Mouse (Mus musculus) lung, embryonic 14.5 days (tissue): Measurements from ENCODE around the gene Plekhg3. TPM values are rescaled to one million over a fixed set of nuclear protein-coding genes. Genes with fewer than 3 reads are reported as not detected.

Experiments used
- ATAC-seq: fragments of 200-750 bp; cut with Nextera tagmentation; 2 replicates; pipeline ENCODE4 v1.8.0; 2017; ENCODE audit warnings: mild to moderate bottlenecking, moderate TSS enrichment, moderate library complexity; ENCODE audit not compliant: insufficient read depth
- DNase-seq: peaks from one replicate; pipeline ENCODE4 v3.0.0-alpha.2; 2015
- H3K27ac ChIP-seq: fragments of 300-500 bp; sonication (generic); 2 replicates; pipeline ENCODE4 v1.5.1; 2014; ENCODE audit warnings: low read depth, mild to moderate bottlenecking, moderate library complexity
- H3K27me3 ChIP-seq: fragments of 300-500 bp; sonication (generic); 2 replicates; pipeline ENCODE4 v1.6.1; 2014; ENCODE audit warnings: low read length, control low read depth; ENCODE audit not compliant: insufficient read depth
- H3K36me3 ChIP-seq: fragments of 300-500 bp; sonication (generic); 2 replicates; pipeline ENCODE4 v1.6.1; 2014; ENCODE audit warnings: control low read depth; ENCODE audit not compliant: insufficient read depth
- H3K4me1 ChIP-seq: fragments of 300-500 bp; sonication (generic); 2 replicates; pipeline ENCODE4 v1.6.1; 2014; ENCODE audit warnings: antibody characterized with exemption, control low read depth; ENCODE audit not compliant: insufficient read depth
- H3K4me2 ChIP-seq: fragments of 300-500 bp; sonication (generic); 2 replicates; pipeline ENCODE4 v1.6.1; 2014; ENCODE audit warnings: mild to moderate bottlenecking
- H3K4me3 ChIP-seq: fragments of 300-500 bp; sonication (generic); 2 replicates; pipeline ENCODE4 v1.5.1; 2014; ENCODE audit warnings: low read depth, low read length
- H3K9ac ChIP-seq: fragments of 300-500 bp; sonication (generic); 2 replicates; pipeline ENCODE4 v1.6.1; 2014
- H3K9me3 ChIP-seq: fragments of 300-500 bp; sonication (generic); 2 replicates; pipeline ENCODE4 v1.6.1; 2016; ENCODE audit warnings: low read depth, low read length, control low read depth
- CTCF ChIP-seq: IDR thresholded peaks from 2 replicates; pipeline ENCODE4 v1.5.1; 2016; ENCODE audit warnings: antibody characterized with exemption, low read depth
- WGBS: fragments of 180-500 bp; shearing (Covaris S2); extraction: QIAGEN DNeasy Blood & Tissue Kit; methylation state at CpG from one replicate; pipeline ENCODE4 v1.1.7; 2014; 5-methylcytosine and 5-hydroxymethylcytosine counted together
- polyA plus RNA-seq: library from polyadenylated mRNA; unstranded; fragments of >200 nt; fragmentation: Nextera tagmentation; extraction: Ambion mirVana; gene quantifications from 2 replicates; pipeline ENCODE4 v1.2.1, GENCODE M21; 2014

Gene Plekhg3
- polyA plus RNA-seq, result 9.0 and 9.7 TPM in 2 replicates

DNA sequence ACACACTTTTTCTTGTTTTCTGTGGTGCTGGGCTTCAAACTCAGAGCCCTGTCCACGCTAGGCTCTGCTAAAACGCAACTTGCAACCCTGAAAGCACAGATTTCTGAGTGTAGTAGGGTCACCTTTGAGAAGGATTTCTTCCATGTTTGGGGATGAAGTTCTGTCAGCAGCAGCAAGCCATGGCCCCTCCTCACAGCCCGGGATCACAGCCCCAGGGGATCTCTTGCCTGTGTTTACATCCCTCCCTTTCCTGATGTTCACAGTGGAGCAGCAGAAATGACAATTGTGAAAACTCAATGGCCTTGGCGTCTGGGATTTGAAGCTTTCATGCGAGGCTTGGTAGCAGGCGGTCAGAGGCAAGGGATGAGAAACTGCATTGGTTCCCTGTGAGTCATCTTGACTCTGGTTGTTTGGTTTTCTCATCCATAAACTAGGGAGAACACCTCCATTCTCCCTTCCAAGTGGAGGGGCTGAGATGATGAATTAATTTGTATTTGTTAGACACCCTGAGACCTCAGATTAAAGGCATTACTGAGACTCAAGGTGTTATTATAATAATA lies at the start of gene Plekhg3:
Plekhg3 (plus strand) TSS at position 312 of the 560 bp plus-strand sequence.
- 0 out of 2 replicates have a peak within 1 kb of the TSS, but pooled peaks have one; percentile 73 for H3K4me3 ChIP-seq

DNA sequence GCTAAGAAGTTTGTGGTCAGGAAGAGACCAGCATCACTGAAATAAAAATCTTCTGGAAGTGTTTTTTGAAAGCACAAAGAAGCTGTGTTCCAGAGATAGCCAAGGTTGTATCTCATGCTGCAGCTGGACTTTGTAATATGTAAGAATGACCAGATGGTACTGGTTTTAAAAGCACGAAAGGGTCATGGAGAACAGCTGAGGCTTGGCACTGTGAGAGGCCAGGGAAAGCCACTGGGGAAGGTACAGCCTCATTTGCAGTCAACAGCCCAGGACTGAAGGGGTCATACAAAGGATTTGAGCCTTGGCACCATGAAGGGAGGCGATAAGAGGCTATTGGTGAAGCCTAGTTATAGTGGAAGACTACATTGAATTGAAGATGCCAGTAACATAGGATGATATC lies 48.2 kb upstream of the Plekhg3 start:
- H3K4me2 ChIP-seq, result no peak overlapping the region
- no peak overlapping the region for H3K9ac ChIP-seq
- no peaks in the 10 kb centered on the region for H3K9me3 ChIP-seq
- H3K4me3 ChIP-seq, result no peak overlapping the region
- no peaks in the 10 kb centered on the region for H3K27me3 ChIP-seq
- H3K4me1 ChIP-seq, result peaks cover 19% of the 10 kb centered on the region
- DNase-seq, result no peak
- WGBS, result 86% methylated on average over 2 of the region's 2 CpGs
- no peak for TF ChIP-seq CTCF
- ATAC-seq, result no peak
- no peak overlapping the region for H3K27ac ChIP-seq
- no peaks in the 10 kb centered on the region for H3K36me3 ChIP-seq

More for the DNA sequence above, at the start of gene Plekhg3:
- WGBS, result 42% methylated on average over 6 of the region's 6 CpGs
- no peak within 1 kb of the TSS for H3K27ac ChIP-seq
- H3K9me3 ChIP-seq, result no peaks in the 10 kb centered on the region
- peak within 1 kb of the TSS; percentile 86 for H3K4me2 ChIP-seq
- TF ChIP-seq CTCF, result no peak
- peaks cover 26% of the 10 kb centered on the region for H3K27me3 ChIP-seq
- peaks cover 15% of the 10 kb centered on the region for H3K4me1 ChIP-seq
- ATAC-seq, result no peak
- H3K9ac ChIP-seq, result no peak within 1 kb of the TSS
- no peak for DNase-seq
- H3K36me3 ChIP-seq, result no peaks in the 10 kb centered on the region

DNA sequence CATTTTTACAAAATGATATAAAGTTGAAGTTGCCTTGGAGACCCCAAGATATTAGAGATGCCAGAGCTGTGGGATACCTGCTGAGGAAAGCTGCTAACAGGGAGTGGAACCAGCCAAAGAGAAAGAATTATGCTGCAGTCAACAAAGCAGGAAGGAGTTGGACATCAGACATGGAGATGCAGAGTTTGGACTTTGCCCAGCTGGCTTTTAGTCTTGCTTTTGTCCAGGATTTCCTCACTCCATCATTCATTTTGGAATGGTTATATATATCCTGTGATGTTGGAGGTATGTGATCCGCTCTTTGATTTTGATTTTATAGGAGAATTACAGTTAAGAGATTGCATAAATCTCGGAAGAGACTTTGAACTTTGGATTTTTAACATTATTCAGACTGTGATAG lies 47.7 kb upstream of the Plekhg3 start:
- no peak overlapping the region for H3K4me3 ChIP-seq
- no peaks in the 10 kb centered on the region for H3K36me3 ChIP-seq
- H3K4me1 ChIP-seq, result peaks cover 19% of the 10 kb centered on the region
- H3K27ac ChIP-seq, result no peak overlapping the region
- H3K27me3 ChIP-seq, result no peaks in the 10 kb centered on the region
- TF ChIP-seq CTCF, result no peak
- WGBS, result 74% methylated on average over 2 of the region's 2 CpGs
- no peaks in the 10 kb centered on the region for H3K9me3 ChIP-seq
- DNase-seq (no peak), ATAC-seq (no peak)
- no peak overlapping the region for H3K9ac ChIP-seq
- no peak overlapping the region for H3K4me2 ChIP-seq

GRCm38 (mm10) chr12:76484881-76485280 lies 45.8 kb upstream of the Plekhg3 start:
- ATAC-seq, result peak; percentile 80; the same call in 1 of the 2 replicates
- 0 out of 2 replicates have a peak overlapping the region, but pooled peaks have one; percentile 12 for H3K4me2 ChIP-seq
- peaks cover 9% of the 10 kb centered on the region; the same call in 1 of the 2 replicates for H3K4me1 ChIP-seq
- peak; percentile 53 for DNase-seq
- no peak for TF ChIP-seq CTCF
- no peak overlapping the region for H3K4me3 ChIP-seq
- no peak overlapping the region for H3K9ac ChIP-seq
- no peaks in the 10 kb centered on the region for H3K27me3 ChIP-seq
- H3K36me3 ChIP-seq, result no peaks in the 10 kb centered on the region
- 9% methylated on average over 4 of the region's 4 CpGs for WGBS
- peak overlapping the region; percentile 52; the same call in 1 of the 2 replicates for H3K27ac ChIP-seq
- H3K9me3 ChIP-seq, result no peaks in the 10 kb centered on the region

- no peaks in the 10 kb centered on the region for H3K27me3 ChIP-seq
- no peak overlapping the region for H3K9ac ChIP-seq
- WGBS, result 28% methylated on average over 11 of the region's 11 CpGs
- ATAC-seq, result peak; percentile 13; the same call in 1 of the 2 replicates
- 0 out of 2 replicates have a peak overlapping the region, but pooled peaks have one; percentile 12 for H3K4me2 ChIP-seq
- no peak for TF ChIP-seq CTCF
- H3K9me3 ChIP-seq, result no peaks in the 10 kb centered on the region
- H3K36me3 ChIP-seq, result no peaks in the 10 kb centered on the region
- DNase-seq, result no peak
- H3K4me1 ChIP-seq, result peaks cover 9% of the 10 kb centered on the region; the same call in 1 of the 2 replicates
- H3K27ac ChIP-seq, result peak overlapping the region; percentile 52; the same call in 1 of the 2 replicates
- H3K4me3 ChIP-seq, result no peak overlapping the region
Observed at GRCm38 (mm10) chr12:76485381-76485780, 45.3 kb upstream of the Plekhg3 start.

DNA sequence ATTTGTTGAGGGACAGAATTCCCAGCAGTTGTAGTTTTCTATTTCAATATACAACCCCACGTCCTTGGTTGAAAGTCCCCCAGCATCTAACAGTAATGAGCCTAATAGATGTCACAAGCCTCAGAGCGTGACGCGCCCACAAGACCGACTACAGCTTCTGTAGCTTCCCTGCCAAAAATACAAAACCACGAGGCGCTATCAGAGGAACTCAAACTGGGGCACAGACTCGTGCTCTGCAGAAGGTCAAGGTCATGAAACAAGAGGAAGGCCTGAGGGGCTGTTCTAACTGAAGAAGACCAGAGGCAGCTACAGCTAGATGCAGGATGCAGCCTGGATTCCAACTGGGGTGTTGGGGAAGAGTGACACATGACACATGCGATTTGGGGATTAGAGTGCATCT lies 43.7 kb upstream of the Plekhg3 start:
- no peak overlapping the region for H3K27ac ChIP-seq
- DNase-seq, result peak; percentile 45
- WGBS, result 56% methylated on average over 9 of the region's 9 CpGs
- no peaks in the 10 kb centered on the region for H3K9me3 ChIP-seq
- H3K4me3 ChIP-seq, result no peak overlapping the region
- no peaks in the 10 kb centered on the region for H3K27me3 ChIP-seq
- no peaks in the 10 kb centered on the region for H3K36me3 ChIP-seq
- no peak for ATAC-seq
- no peak for TF ChIP-seq CTCF
- H3K9ac ChIP-seq, result no peak overlapping the region
- H3K4me2 ChIP-seq, result no peak overlapping the region
- H3K4me1 ChIP-seq, result peaks cover 9% of the 10 kb centered on the region; the same call in 1 of the 2 replicates

DNA sequence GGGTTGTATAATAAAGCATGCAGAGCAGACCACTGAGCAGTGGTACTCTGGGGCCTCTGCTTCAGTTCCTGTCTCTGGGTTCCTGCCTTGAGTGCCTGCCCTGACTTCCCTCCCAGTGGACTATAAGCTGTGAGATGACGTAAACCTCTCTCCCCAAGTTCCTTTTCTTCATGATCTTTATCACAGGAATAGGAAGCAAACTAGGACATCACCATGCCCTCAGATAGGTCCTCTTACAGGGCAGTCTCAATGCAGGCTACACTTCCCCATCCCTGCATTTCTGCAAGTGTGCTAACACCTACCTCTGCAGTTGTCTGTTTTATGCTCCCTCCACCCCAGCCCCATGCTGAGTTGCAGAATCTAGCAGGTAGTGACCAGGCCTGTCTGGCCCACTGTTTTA lies 39.9 kb upstream of the Plekhg3 start:
- no peak overlapping the region for H3K9ac ChIP-seq
- DNase-seq, result no peak
- H3K4me2 ChIP-seq, result no peak overlapping the region
- H3K27ac ChIP-seq, result no peak overlapping the region
- no peak for ATAC-seq
- no peaks in the 10 kb centered on the region for H3K27me3 ChIP-seq
- H3K4me3 ChIP-seq, result no peak overlapping the region
- no peak for TF ChIP-seq CTCF
- H3K4me1 ChIP-seq, result no peaks in the 10 kb centered on the region; the same call in 1 of the 2 replicates
- H3K36me3 ChIP-seq, result no peaks in the 10 kb centered on the region
- 68% methylated on average over 1 of the region's 1 CpGs for WGBS
- no peaks in the 10 kb centered on the region for H3K9me3 ChIP-seq
